Comparison of ENCODE assay signal across 16 mouse cellular contexts in genomic region chr1:138158921-138159320, GRCm38 (mm10). TPM values are rescaled to one million over a fixed set of nuclear protein-coding genes. Genes with fewer than 3 reads are reported as not detected.
DNase-seq lines count a peak whose midpoint lies in the region; ATAC-seq and TF ChIP-seq lines count a peak whose summit lies in the region.
"Had no signal": no experiment of that assay in that cellular context is flagged by ENCODE, and none has a peak within 500 bp of the region (broad histone marks: within the 10 kb centered on the region; RNA-seq: fewer than 3 reads in every experiment).

No protein-coding gene starts in this region.

- no peak for TF ChIP-seq POLR2A in lung, adult 2 months (IDR thresholded peaks at IDR 0.05; ENCODE audit: borderline replicate concordance, extremely low read depth, low read depth, low read length)

- ATAC-seq in activated CD4-positive, CD25-positive, alpha-beta regulatory T cell, adult 4 months: peak; percentile 12
- peak; percentile 69 for ATAC-seq in neutrophil, adult 5-6 weeks (ENCODE audit: extremely low read depth, insufficient number of reproducible peaks, low FRiP score, poor library complexity, severe bottlenecking)
- ATAC-seq: Patski had no signal

- WGBS in lung, adult 2 months: 67% methylated on average over 2 of the region's 2 CpGs

- no peak overlapping the region for H3K4me3 ChIP-seq in lung, adult 2 months (replicated peaks; ENCODE audit: extremely low read depth, low read depth, low read length)
- H3K4me3 ChIP-seq: forebrain, embryonic 13.5 days; heart, embryonic 10.5 days; limb, embryonic 13.5 days; lung, embryonic 15.5 days; neural tube, embryonic 13.5 days had no signal

- DNase-seq in lung, adult 18-20 months: peak; percentile 45 to 53
- DNase-seq in lung, adult 2 months: no peak
- DNase-seq in lung, postnatal 14 days: peak; percentile 13
- DNase-seq in neural tube, embryonic 10.5 days (ENCODE audit: extremely low spot score, low spot score): no peak
- DNase-seq in retina, embryonic 14.5 days (ENCODE audit: low spot score): no peak
- DNase-seq: cerebellum, adult 8-10 months; midbrain, embryonic 14.5 days; thymus, postnatal 25 days had no signal

- H3K4me1 ChIP-seq in lung, adult 2 months (ENCODE audit: control insufficient read depth, insufficient read depth, low read length): peaks cover 2% of the 10 kb centered on the region; the same call in 1 of the 2 replicates
- H3K4me1 ChIP-seq: forebrain, embryonic 13.5 days; heart, embryonic 10.5 days; limb, embryonic 13.5 days; lung, embryonic 15.5 days; neural tube, embryonic 13.5 days had no signal

- no peak for TF ChIP-seq CTCF in lung, adult 2 months (IDR thresholded peaks at IDR 0.05; ENCODE audit: insufficient read depth, low read length)

RNA-seq across cellular contexts. Expression of gene Ptprc, which starts 16.6 kb away (rescaled TPM):
- polyA plus RNA-seq in lung, adult 2 months (2012; rRNA removed): 37.0 and 38.1 TPM in 2 replicates
- polyA plus RNA-seq in activated CD4-positive, CD25-positive, alpha-beta regulatory T cell, adult 4 months (2017; shearing (Covaris generic)): 1,000 to 10,000 TPM; 1,133 to 1,303 TPM
- 2,566 and 2,727 TPM in 2 replicates for total RNA-seq in neutrophil, adult 5-6 weeks (2017)

Comparison
In these comparisons a context has a peak if more than half of its experiments do, and no peak if none do; other contexts are left out.
1. DNase-seq: peak in lung, adult 18-20 months (2 of 2) and lung, postnatal 14 days (single experiment); none in lung, adult 2 months (single experiment), neural tube, embryonic 10.5 days (single experiment) and retina, embryonic 14.5 days (single experiment).
2. RNA of gene Ptprc, which starts 16.6 kb away (polyA plus RNA-seq): 1,133 to 1,303 TPM in activated CD4-positive, CD25-positive, alpha-beta regulatory T cell, adult 4 months; 37.0 to 38.1 TPM in lung, adult 2 months; every median in the first group is over 10 times any median in the second.